Mouse (Mus musculus) limb, embryonic 10.5 days (tissue): ENCODE measurements around the gene Dcpp1. TPM values are rescaled to one million over a fixed set of nuclear protein-coding genes. Genes with fewer than 3 reads are reported as not detected.
"Not testable (repeated sequence)": the region's sequence is repeated elsewhere in the genome, so short reads cannot be mapped to it uniquely, and the experiment has no call there.

Source experiments
- DNase-seq: peaks from one replicate; pipeline ENCODE4 v3.0.0-alpha.2; 2017; ENCODE audit warnings: low spot score
- H3K27ac ChIP-seq: fragments of 300-500 bp; sonication (generic); 2 replicates; pipeline ENCODE4 v1.5.1; 2016; ENCODE audit warnings: mild to moderate bottlenecking
- H3K27me3 ChIP-seq: fragments of 300-500 bp; sonication (generic); 2 replicates; pipeline ENCODE4 v1.6.1; 2016; ENCODE audit warnings: low read depth, mild to moderate bottlenecking; ENCODE audit not compliant: poor library complexity, severe bottlenecking
- H3K36me3 ChIP-seq: fragments of 300-500 bp; sonication (generic); 2 replicates; pipeline ENCODE4 v1.6.1; 2016; ENCODE audit warnings: mild to moderate bottlenecking, moderate library complexity
- H3K4me1 ChIP-seq: fragments of 300-500 bp; sonication (generic); 2 replicates; pipeline ENCODE4 v1.6.1; 2016
- H3K4me3 ChIP-seq: fragments of 300-500 bp; sonication (generic); 2 replicates; pipeline ENCODE4 v1.5.1; 2016; ENCODE audit warnings: mild to moderate bottlenecking, moderate library complexity
- H3K9me3 ChIP-seq: fragments of 300-500 bp; sonication (generic); replicated peaks from 2 replicates; pipeline ENCODE4 v1.6.1; 2016; ENCODE audit warnings: mild to moderate bottlenecking
- WGBS: fragments of 180-500 bp; shearing (Covaris S2); methylation state at CpG from one replicate; pipeline ENCODE4 v1.1.7; 2016; 5-methylcytosine and 5-hydroxymethylcytosine counted together
- polyA plus RNA-seq: library from polyadenylated mRNA; unstranded; fragments of >200 nt; fragmentation: Nextera tagmentation; extraction: Ambion mirVana; gene quantifications from 2 replicates; pipeline ENCODE4 v1.2.1, GENCODE M21; 2016

Gene Dcpp1
- not detected in 2 replicates for polyA plus RNA-seq

GRCm38 (mm10) chr17:23880576-23880975 is at the start of gene Dcpp1, which contains the start of gene Dcpp2:
Gene Dcpp1 (plus strand): TSS chr17:23880876.
Gene Dcpp2 (plus strand): TSS chr17:23880880.
- H3K36me3 ChIP-seq, H3K9me3 ChIP-seq, DNase-seq, H3K27ac ChIP-seq, H3K4me3 ChIP-seq, H3K4me1 ChIP-seq, H3K27me3 ChIP-seq: not testable (repeated sequence)
- WGBS: 88% methylated on average over 4 of the region's 4 CpGs

- no peak for DNase-seq
- H3K4me3 ChIP-seq: no peak overlapping the region
- no peaks in the 10 kb centered on the region for H3K9me3 ChIP-seq
- no peak overlapping the region for H3K27ac ChIP-seq
- H3K4me1 ChIP-seq: peaks cover 27% of the 10 kb centered on the region
- peaks cover 21% of the 10 kb centered on the region; the same call in 1 of the 2 replicates for H3K27me3 ChIP-seq
- peaks cover 14% of the 10 kb centered on the region for H3K36me3 ChIP-seq
- WGBS: 97% methylated on average over 1 of the region's 1 CpGs
These were observed 49.5 kb upstream of the Dcpp1 start for GRCm38 (mm10) chr17:23831201-23831600.

- no peak within 1 kb of the TSS for H3K27ac ChIP-seq
- peaks cover 7% of the 10 kb centered on the region; the same call in 1 of the 2 replicates for H3K4me1 ChIP-seq
- H3K4me3 ChIP-seq: no peak within 1 kb of the TSS
- WGBS: 77% methylated on average over 8 of the region's 8 CpGs
- H3K27me3 ChIP-seq: peaks cover 21% of the 10 kb centered on the region; the same call in 1 of the 2 replicates
- no peaks in the 10 kb centered on the region for H3K36me3 ChIP-seq
- no peak for DNase-seq
- no peaks in the 10 kb centered on the region for H3K9me3 ChIP-seq
These were observed 44.6 kb upstream of the Dcpp1 start, which contains the start of gene Prss33 for GRCm38 (mm10) chr17:23836006-23836575. Gene Prss33 (minus strand): TSS chr17:23836056.

- DNase-seq: peak; percentile 64
- Histone ChIP-seq H3K4me3 (no peak overlapping the region), H3K27ac (no peak overlapping the region), H3K9me3 (no peaks in the 10 kb centered on the region), H3K36me3 (no peaks in the 10 kb centered on the region), H3K4me1 (peaks cover 12% of the 10 kb centered on the region), H3K27me3 (peaks cover 6% of the 10 kb centered on the region; the same call in 1 of the 2 replicates)
- WGBS: 33% methylated on average over 4 of the region's 4 CpGs
These were observed 39.5 kb upstream of the Dcpp1 start for GRCm38 (mm10) chr17:23841145-23841544.

GRCm38 (mm10) chr17:23843141-23843811 is 37.4 kb upstream of the Dcpp1 start:
- peaks cover 12% of the 10 kb centered on the region for H3K4me1 ChIP-seq
- H3K27me3 ChIP-seq: peaks cover 6% of the 10 kb centered on the region; the same call in 1 of the 2 replicates
- no peaks in the 10 kb centered on the region for H3K36me3 ChIP-seq
- no peaks in the 10 kb centered on the region for H3K9me3 ChIP-seq
- peak overlapping the region; percentile 43 for H3K4me3 ChIP-seq
- peak overlapping the region; percentile 31; the same call in 1 of the 2 replicates for H3K27ac ChIP-seq
- peak; percentile 39 for DNase-seq
- WGBS: 45% methylated on average over 23 of the region's 23 CpGs

GRCm38 (mm10) chr17:23843812-23844273 is 36.8 kb upstream of the Dcpp1 start, which contains the start of the genes Prss32 and Prss41:
Gene Prss32 (plus strand): TSS chr17:23843855.
Gene Prss41 (minus strand): TSS chr17:23844172.
- peak; percentile 80 for DNase-seq
- H3K27ac ChIP-seq: peak within 1 kb of the TSS; percentile 31; the same call in 1 of the 2 replicates

GRCm38 (mm10) chr17:23850028-23850427 is 30.6 kb upstream of the Dcpp1 start:
- H3K36me3 ChIP-seq: no peaks in the 10 kb centered on the region
- no peaks in the 10 kb centered on the region for H3K4me1 ChIP-seq
- DNase-seq: no peak
- H3K4me3 ChIP-seq: no peak overlapping the region
- no peaks in the 10 kb centered on the region for H3K9me3 ChIP-seq
- 61% methylated on average over 2 of the region's 2 CpGs for WGBS
- H3K27me3 ChIP-seq: no peaks in the 10 kb centered on the region
- no peak overlapping the region for H3K27ac ChIP-seq

More at GRCm38 (mm10) chr17:23843812-23844273, 36.8 kb upstream of the Dcpp1 start, which contains the start of the genes Prss32 and Prss41:
- peaks cover 12% of the 10 kb centered on the region for H3K4me1 ChIP-seq
- H3K4me3 ChIP-seq: peak within 1 kb of the TSS; percentile 43
- no peaks in the 10 kb centered on the region for H3K9me3 ChIP-seq
- H3K36me3 ChIP-seq: no peaks in the 10 kb centered on the region
- H3K27me3 ChIP-seq: peaks cover 6% of the 10 kb centered on the region; the same call in 1 of the 2 replicates
- 11% methylated on average over 19 of the region's 19 CpGs for WGBS

- DNase-seq: peak; percentile 77
- H3K27ac ChIP-seq: 0 out of 2 replicates have a peak overlapping the region, but pooled peaks have one; percentile 42
- 66% methylated on average over 19 of the region's 19 CpGs for WGBS
These were observed 29.6 kb upstream of the Dcpp1 start for GRCm38 (mm10) chr17:23850853-23851749.

GRCm38 (mm10) chr17:23853292-23853691 is 27.4 kb upstream of the Dcpp1 start:
- Histone ChIP-seq H3K27me3 (no peaks in the 10 kb centered on the region), H3K27ac (no peak overlapping the region), H3K4me3 (no peak overlapping the region), H3K4me1 (peaks cover 8% of the 10 kb centered on the region), H3K36me3 (no peaks in the 10 kb centered on the region), H3K9me3 (no peaks in the 10 kb centered on the region)
- DNase-seq: peak; percentile 54
- 48% methylated on average over 5 of the region's 5 CpGs for WGBS

More at GRCm38 (mm10) chr17:23850853-23851749, 29.6 kb upstream of the Dcpp1 start:
- Histone ChIP-seq H3K4me3 (no peak overlapping the region), H3K36me3 (no peaks in the 10 kb centered on the region), H3K4me1 (peaks cover 7% of the 10 kb centered on the region), H3K9me3 (no peaks in the 10 kb centered on the region), H3K27me3 (no peaks in the 10 kb centered on the region)

- H3K27ac ChIP-seq: no peak overlapping the region
- 90% methylated on average over 10 of the region's 10 CpGs for WGBS
These were observed 26.4 kb upstream of the Dcpp1 start for GRCm38 (mm10) chr17:23854229-23854765.

GRCm38 (mm10) chr17:23857193-23857592 is 23.5 kb upstream of the Dcpp1 start:
- H3K36me3 ChIP-seq: no peaks in the 10 kb centered on the region
- no peak overlapping the region for H3K4me3 ChIP-seq
- H3K27ac ChIP-seq: peak overlapping the region; percentile 7; the same call in 1 of the 2 replicates
- 85% methylated on average over 6 of the region's 6 CpGs for WGBS
- H3K9me3 ChIP-seq: no peaks in the 10 kb centered on the region
- DNase-seq: no peak
- no peaks in the 10 kb centered on the region for H3K27me3 ChIP-seq
- H3K4me1 ChIP-seq: peaks cover 8% of the 10 kb centered on the region

More at GRCm38 (mm10) chr17:23854229-23854765, 26.4 kb upstream of the Dcpp1 start:
- DNase-seq: no peak
- Histone ChIP-seq H3K36me3 (no peaks in the 10 kb centered on the region), H3K9me3 (no peaks in the 10 kb centered on the region), H3K4me3 (no peak overlapping the region), H3K27me3 (no peaks in the 10 kb centered on the region), H3K4me1 (peaks cover 8% of the 10 kb centered on the region)

GRCm38 (mm10) chr17:23857913-23858312 is 22.8 kb upstream of the Dcpp1 start:
- DNase-seq: no peak
- no peaks in the 10 kb centered on the region for H3K9me3 ChIP-seq
- H3K36me3 ChIP-seq: no peaks in the 10 kb centered on the region
- H3K4me1 ChIP-seq: peaks cover 8% of the 10 kb centered on the region
- H3K27me3 ChIP-seq: no peaks in the 10 kb centered on the region
- H3K27ac ChIP-seq: no peak overlapping the region
- WGBS: 70% methylated on average over 2 of the region's 2 CpGs
- H3K4me3 ChIP-seq: no peak overlapping the region
